Mouse (Mus musculus) forebrain, embryonic 16.5 days (tissue): ENCODE measurements around the gene Rhbdf1. TPM values are rescaled to one million over a fixed set of nuclear protein-coding genes. Genes with fewer than 3 reads are reported as not detected.
"Not testable (repeated sequence)": the region's sequence is repeated elsewhere in the genome, so short reads cannot be mapped to it uniquely, and the experiment has no call there.

Experiments
- ATAC-seq: fragments of 200-750 bp; cut with Nextera tagmentation; 2 replicates; pipeline ENCODE4 v1.8.0; 2017; ENCODE audit warnings: mild to moderate bottlenecking, moderate library complexity
- H3K27ac ChIP-seq: fragments of 300-500 bp; sonication (generic); 2 replicates; pipeline ENCODE4 v1.5.1; 2014; ENCODE audit warnings: low read length, control low read depth
- H3K27me3 ChIP-seq: fragments of 300-500 bp; sonication (generic); replicated peaks from 2 replicates; pipeline ENCODE4 v1.6.1; 2014; ENCODE audit warnings: low read length; ENCODE audit not compliant: control insufficient read depth, insufficient read depth
- H3K36me3 ChIP-seq: fragments of 300-500 bp; sonication (generic); 2 replicates; pipeline ENCODE4 v1.6.1; 2014; ENCODE audit not compliant: control insufficient read depth, insufficient read depth
- H3K4me1 ChIP-seq: fragments of 300-500 bp; sonication (generic); replicated peaks from 2 replicates; pipeline ENCODE4 v1.6.1; 2014; ENCODE audit warnings: low read length; ENCODE audit not compliant: control insufficient read depth, insufficient read depth
- H3K4me2 ChIP-seq: fragments of 300-500 bp; sonication (generic); 2 replicates; pipeline ENCODE4 v1.6.1; 2014; ENCODE audit warnings: mild to moderate bottlenecking, low read length, control low read depth
- H3K4me3 ChIP-seq: fragments of 300-500 bp; sonication (generic); replicated peaks from 2 replicates; pipeline ENCODE4 v1.5.1; 2014; ENCODE audit warnings: mild to moderate bottlenecking, low read length, control low read depth
- H3K9ac ChIP-seq: fragments of 300-500 bp; sonication (generic); replicated peaks from 2 replicates; pipeline ENCODE4 v1.6.1; 2014; ENCODE audit warnings: low read depth, low read length, control low read depth
- H3K9me3 ChIP-seq: fragments of 300-500 bp; sonication (generic); 2 replicates; pipeline ENCODE4 v1.6.1; 2016; ENCODE audit warnings: low read length; ENCODE audit not compliant: control insufficient read depth
- WGBS: fragments of 180-500 bp; shearing (Covaris S2); extraction: QIAGEN DNeasy Blood & Tissue Kit; methylation state at CpG from one replicate; pipeline ENCODE4 v1.1.7; 2014; 5-methylcytosine and 5-hydroxymethylcytosine counted together
- polyA plus RNA-seq: library from polyadenylated mRNA; unstranded; fragments of >200 nt; fragmentation: Nextera tagmentation; extraction: Ambion mirVana; gene quantifications from 2 replicates; pipeline ENCODE4 v1.2.1, GENCODE M21; 2015

Rhbdf1 gene
- polyA plus RNA-seq, 1 experiment from 2014 or later: 21.1 TPM

DNA sequence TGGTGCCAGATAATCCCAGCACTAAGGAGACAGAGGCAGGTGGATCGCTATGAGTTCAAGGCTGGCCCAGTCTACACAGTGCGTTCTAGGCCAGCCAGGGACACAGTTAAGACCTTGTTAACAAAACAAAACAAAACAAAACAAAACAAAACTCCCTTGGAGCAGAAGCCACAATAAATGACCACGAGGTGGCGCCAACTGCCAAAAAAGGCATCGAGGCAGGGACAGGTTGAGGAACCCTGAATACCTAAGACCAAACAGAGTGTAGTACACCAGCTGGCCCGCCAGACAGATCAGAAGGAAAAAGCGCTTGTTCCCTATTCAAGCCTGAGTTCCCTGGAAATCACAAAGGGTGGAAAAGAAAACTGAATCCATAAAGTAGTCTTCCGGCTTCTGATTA is 5.2 kb downstream of the Rhbdf1 start:
- peak; percentile 62 for ATAC-seq
- H3K4me1 ChIP-seq: peaks cover 14% of the 10 kb centered on the region
- H3K4me2 ChIP-seq: no peak overlapping the region
- H3K4me3 ChIP-seq: no peak overlapping the region
- H3K27ac ChIP-seq: no peak overlapping the region
- 17% methylated on average over 8 of the region's 8 CpGs for WGBS
- no peak overlapping the region for H3K9ac ChIP-seq
- H3K9me3 ChIP-seq: no peaks in the 10 kb centered on the region
- no peaks in the 10 kb centered on the region for H3K36me3 ChIP-seq
- H3K27me3 ChIP-seq: peaks cover 7% of the 10 kb centered on the region

- no peaks in the 10 kb centered on the region for H3K9me3 ChIP-seq
- 93% methylated on average over 18 of the region's 18 CpGs for WGBS
Observed at GRCm38 (mm10) chr11:32215372-32216162, 6.5 kb downstream of the Rhbdf1 start.

GRCm38 (mm10) chr11:32210623-32211022 is 11.5 kb downstream of the Rhbdf1 start:
- 92% methylated on average over 9 of the region's 9 CpGs for WGBS
- no peak for ATAC-seq
- Histone ChIP-seq H3K36me3 (no peaks in the 10 kb centered on the region), H3K9ac (no peak overlapping the region), H3K27me3 (no peaks in the 10 kb centered on the region), H3K27ac (no peak overlapping the region), H3K4me3 (no peak overlapping the region), H3K9me3 (no peaks in the 10 kb centered on the region), H3K4me2 (no peak overlapping the region), H3K4me1 (peaks cover 4% of the 10 kb centered on the region)

More at GRCm38 (mm10) chr11:32215372-32216162, 6.5 kb downstream of the Rhbdf1 start:
- Histone ChIP-seq H3K36me3 (no peaks in the 10 kb centered on the region), H3K27ac (no peak overlapping the region), H3K9ac (no peak overlapping the region), H3K27me3 (peaks cover 1% of the 10 kb centered on the region; the same call in 1 of the 2 replicates), H3K4me1 (peaks cover 6% of the 10 kb centered on the region; the same call in 1 of the 2 replicates), H3K4me2 (no peak overlapping the region), H3K4me3 (no peak overlapping the region)
- ATAC-seq: no peak

DNA sequence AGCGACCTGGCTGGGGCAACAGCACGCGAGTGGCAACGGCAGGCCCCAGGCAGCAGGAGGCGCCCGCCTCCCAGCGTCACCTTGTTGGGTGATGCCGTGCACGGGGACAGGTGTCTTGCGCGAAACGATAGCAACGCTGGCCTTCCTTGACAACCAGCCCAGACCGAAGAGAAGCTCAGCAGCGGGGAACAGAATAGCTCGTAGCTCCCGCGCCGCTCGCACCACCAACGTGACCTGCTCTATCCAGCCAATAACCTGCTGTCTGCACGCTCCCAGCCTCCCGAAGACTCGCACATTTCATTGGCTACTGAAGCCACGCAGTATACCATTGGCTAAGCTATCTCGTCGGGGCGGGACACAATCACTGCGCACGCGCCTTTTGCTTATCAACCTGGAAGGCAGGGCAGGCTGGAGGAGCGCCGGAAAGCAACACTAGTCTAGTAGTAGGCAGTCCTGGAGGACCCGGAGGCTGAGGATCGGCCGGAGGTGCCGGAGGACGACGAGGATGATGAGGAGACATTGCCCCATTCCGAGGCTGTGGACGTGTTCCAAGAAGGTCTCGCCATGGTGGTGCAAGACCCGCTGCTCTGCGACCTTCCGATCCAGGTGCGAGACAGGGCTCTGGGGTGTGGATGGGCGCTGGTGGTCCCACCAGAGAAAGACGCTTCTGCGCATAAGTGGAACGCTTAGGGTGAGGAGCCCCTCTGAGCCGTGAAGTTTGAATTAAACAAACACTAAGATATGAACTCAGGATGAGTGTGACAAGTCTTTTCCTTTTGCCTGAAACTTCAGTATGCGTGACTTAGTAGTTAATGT is 16.8 kb downstream of the Rhbdf1 start, which contains the start of gene Snrnp25:
TSS of gene Snrnp25 (plus strand) at position 358 of the 816 bp plus-strand sequence.
- under 1% methylated on average over 52 of the region's 52 CpGs for WGBS

DNA sequence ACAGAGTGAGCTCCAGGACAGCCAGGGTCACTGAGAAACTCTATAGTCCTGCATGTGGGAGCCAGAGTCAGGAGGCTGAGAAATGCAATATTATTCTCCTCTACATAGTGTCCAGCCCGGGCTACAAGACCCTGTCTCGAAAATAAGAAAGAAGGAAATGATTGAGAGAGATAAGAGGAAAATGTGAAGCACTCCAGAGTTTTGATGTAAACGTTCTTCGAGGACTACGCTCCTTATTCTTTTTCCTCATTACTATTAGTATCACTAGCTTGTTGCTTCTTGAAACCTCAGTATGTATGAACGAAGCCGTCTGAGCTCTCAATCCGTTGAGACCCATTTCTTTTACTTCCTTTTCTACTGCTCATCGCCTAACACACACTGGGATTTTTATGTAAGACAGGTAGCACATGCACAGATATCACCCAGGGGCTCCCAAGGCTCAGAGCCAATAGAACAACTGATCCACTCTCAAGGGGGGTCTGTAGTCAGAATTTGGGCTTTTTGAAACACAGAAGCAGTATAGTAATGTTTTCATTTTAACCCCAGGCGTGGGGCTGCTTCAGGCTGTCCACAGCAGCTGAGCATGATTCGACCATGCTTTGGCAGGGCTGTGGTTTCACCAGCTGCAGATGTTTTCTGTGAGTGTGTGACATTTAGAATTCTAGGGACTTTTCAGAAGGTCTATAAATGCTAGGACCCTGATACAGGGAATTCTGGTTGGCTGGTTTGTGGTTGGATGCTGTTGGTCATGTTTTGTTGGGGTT is 20.0 kb downstream of the Rhbdf1 start:
- H3K27me3 ChIP-seq: no peaks in the 10 kb centered on the region; the same call in 1 of the 2 replicates

More for the DNA sequence above, 16.8 kb downstream of the Rhbdf1 start, which contains the start of gene Snrnp25:
- Histone ChIP-seq H3K27ac (no peak within 1 kb of the TSS), H3K4me2 (peak within 1 kb of the TSS; percentile 77), H3K4me3 (peak within 1 kb of the TSS; percentile 63), H3K4me1 (peaks cover 9% of the 10 kb centered on the region), H3K27me3 (no peaks in the 10 kb centered on the region; the same call in 1 of the 2 replicates), H3K9me3 (no peaks in the 10 kb centered on the region), H3K9ac (peak within 1 kb of the TSS; percentile 69), H3K36me3 (no peaks in the 10 kb centered on the region)
- peak; percentile 100 for ATAC-seq

GRCm38 (mm10) chr11:32200992-32201391 is 21.1 kb downstream of the Rhbdf1 start:
- H3K9me3 ChIP-seq, H3K4me3 ChIP-seq, H3K9ac ChIP-seq, H3K4me2 ChIP-seq, H3K36me3 ChIP-seq, H3K27ac ChIP-seq, ATAC-seq, H3K4me1 ChIP-seq, H3K27me3 ChIP-seq: not testable (repeated sequence)
- 70% methylated on average over 1 of the region's 1 CpGs for WGBS

More for the DNA sequence above, 20.0 kb downstream of the Rhbdf1 start:
- Histone ChIP-seq H3K4me3 (no peak overlapping the region), H3K4me1 (peaks cover 9% of the 10 kb centered on the region), H3K27ac (no peak overlapping the region), H3K4me2 (no peak overlapping the region), H3K9me3 (no peaks in the 10 kb centered on the region), H3K36me3 (no peaks in the 10 kb centered on the region), H3K9ac (no peak overlapping the region)
- WGBS: 84% methylated on average over 11 of the region's 11 CpGs
- no peak for ATAC-seq

DNA sequence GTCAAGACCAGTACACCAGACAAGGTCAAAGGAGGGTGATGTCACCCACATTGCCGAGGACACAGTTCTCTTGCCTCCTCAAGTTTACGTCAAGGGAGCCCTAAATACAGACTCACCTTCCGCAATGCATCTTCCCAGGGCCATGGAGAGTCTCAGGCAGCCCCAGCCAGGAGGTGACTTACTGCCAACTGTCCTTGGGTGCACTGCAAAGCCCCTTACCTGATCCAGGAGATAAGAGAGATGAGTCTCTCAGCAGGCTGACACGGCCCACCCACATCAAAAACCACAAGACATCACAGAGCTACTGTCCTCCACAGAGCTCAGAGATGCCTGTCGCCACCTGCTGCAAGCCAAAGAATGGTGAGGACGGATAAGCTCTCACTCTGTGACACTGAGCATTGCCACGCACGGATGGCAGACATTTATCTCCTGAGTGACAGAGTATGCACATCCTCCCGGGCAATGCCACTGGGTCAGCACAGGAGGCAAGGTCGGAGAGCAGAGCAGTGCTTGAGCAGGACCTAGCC is 22.0 kb downstream of the Rhbdf1 start, which contains the start of gene Il9r:
TSS of gene Il9r (minus strand) at position 205 of the 527 bp plus-strand sequence.
- Histone ChIP-seq H3K4me2 (no peak within 1 kb of the TSS), H3K9ac (no peak within 1 kb of the TSS), H3K27ac (no peak within 1 kb of the TSS), H3K27me3 (no peaks in the 10 kb centered on the region; the same call in 1 of the 2 replicates), H3K36me3 (no peaks in the 10 kb centered on the region), H3K9me3 (no peaks in the 10 kb centered on the region), H3K4me1 (0 out of 2 replicates have a peak, but pooled peaks cover 5% of the 10 kb centered on the region), H3K4me3 (no peak within 1 kb of the TSS)
- ATAC-seq: no peak
- WGBS: 84% methylated on average over 10 of the region's 10 CpGs

DNA sequence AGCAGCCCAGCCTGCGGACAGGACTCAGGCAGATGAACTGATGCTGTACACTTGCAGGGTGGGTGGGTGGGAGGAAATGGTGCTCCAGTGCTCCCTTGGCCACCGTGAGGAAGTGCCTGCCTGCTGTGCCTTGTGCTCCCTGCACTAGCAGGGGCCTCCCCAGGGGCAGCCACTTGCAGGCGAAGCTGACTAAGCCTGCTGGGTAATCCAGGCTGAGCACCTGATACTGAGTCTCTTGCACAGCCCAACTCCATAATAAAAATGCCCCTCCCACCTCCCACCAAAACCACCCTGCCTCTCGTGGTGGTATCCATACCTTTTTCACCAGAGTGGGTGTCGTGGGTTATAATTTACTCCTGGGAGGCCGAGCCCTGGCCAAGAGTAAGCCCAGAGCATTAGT is 22.9 kb downstream of the Rhbdf1 start:
- no peak for ATAC-seq
- Histone ChIP-seq H3K27ac (no peak overlapping the region), H3K27me3 (no peaks in the 10 kb centered on the region; the same call in 1 of the 2 replicates), H3K9ac (no peak overlapping the region), H3K9me3 (no peaks in the 10 kb centered on the region), H3K4me3 (no peak overlapping the region), H3K36me3 (no peaks in the 10 kb centered on the region), H3K4me2 (no peak overlapping the region), H3K4me1 (no peaks in the 10 kb centered on the region)
- 42% methylated on average over 6 of the region's 6 CpGs for WGBS
